Mouse (Mus musculus): ENCODE measurements at regions not wholly inside any gene's neighbourhood (a gene's known extent, or its start where the extent isn't known, plus 50 kb on each side); places are given as distances from the start of the nearest gene placed in this dataset.

- DNase-seq (ENCODE audit: low read depth, low spot score), result no peak
Observed at GRCm38 (mm10) chr15:88202736-88203135, 397.4 kb upstream of the Zdhhc25 start.

DNA sequence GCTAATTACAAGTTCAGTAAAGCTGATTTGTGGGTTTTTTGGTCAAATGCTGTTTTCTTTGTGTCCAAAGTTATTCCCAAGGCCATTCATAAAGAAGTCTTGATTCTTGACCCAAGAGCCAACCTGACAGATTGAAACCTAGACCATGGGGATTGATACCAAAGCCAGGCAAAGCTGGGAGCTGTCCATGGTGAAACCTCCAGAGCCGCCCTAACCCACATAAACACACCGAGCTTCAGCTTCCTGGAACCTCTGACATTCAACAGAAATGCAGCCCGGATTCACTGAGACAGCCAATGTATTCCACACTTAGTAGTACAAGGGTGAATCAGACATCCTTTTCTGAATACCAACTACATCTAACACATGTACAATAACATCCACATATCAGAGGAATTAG is 386.7 kb upstream of the Zdhhc25 start:
- no peak for DNase-seq (ENCODE audit: low read depth, low spot score)

- DNase-seq (ENCODE audit: low read depth, low spot score), result no peak
Observed at GRCm38 (mm10) chr15:88214286-88214685, 385.8 kb upstream of the Zdhhc25 start.

GRCm38 (mm10) chr15:88229456-88229855 is 370.6 kb upstream of the Zdhhc25 start:
- DNase-seq (ENCODE audit: low read depth, low spot score), result no peak

DNA sequence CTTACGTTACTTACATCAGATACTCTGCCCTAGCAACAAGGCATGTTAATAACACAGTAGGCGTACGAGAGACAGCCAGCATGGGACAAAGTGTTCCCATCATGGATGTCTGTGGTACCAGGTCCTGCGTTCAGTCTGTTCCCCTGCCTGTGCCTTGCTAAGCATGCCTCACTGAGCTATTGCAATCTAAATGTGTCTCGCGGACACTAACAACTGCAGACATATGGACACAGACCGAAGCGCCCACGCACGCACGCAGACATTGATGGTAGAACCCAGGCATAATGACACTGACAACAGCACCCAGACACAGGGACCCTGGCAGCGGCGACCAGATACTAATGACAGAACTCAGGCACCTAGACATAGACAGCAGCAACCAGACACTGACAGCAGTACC is 355.5 kb upstream of the Zdhhc25 start:
- no peak for DNase-seq (ENCODE audit: low read depth, low spot score)

DNA sequence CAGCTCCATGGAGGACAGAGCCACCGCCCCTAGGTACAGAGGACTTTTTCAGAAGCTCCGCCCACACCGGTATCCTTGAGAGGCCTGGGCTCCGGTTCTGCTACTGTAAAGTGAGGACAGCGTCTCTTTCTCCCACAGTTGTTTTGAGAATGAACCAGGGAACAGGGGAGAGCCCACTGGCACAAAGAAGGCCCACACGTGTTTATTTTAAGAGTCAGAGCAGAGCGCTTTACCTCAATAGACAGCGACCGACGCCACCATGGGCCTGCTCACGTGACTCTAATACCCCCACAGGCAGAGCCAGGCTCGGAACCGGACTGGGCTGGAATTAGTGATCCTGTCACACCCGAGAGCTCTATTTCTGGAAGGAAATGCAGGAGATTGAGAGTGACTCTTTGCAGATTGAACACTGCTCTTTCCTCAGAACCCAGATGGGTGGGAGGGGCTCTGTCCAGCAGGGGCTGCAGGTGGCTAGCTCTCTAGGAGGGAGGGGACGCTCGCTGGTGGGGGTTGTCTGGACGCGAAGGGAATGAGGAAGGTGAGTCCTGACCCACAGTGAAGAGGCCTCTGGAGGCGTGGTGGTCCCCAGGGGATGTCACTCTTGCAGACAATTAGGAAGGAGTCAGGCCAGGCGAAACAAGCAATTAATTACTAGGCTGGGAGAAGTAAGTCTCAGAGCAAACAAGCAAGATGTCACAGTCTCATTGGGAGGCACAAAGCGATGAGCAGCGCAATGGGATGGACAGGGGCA is 354.4 kb upstream of the Zdhhc25 start:
- no peak for DNase-seq (ENCODE audit: low read depth, low spot score)

DNA sequence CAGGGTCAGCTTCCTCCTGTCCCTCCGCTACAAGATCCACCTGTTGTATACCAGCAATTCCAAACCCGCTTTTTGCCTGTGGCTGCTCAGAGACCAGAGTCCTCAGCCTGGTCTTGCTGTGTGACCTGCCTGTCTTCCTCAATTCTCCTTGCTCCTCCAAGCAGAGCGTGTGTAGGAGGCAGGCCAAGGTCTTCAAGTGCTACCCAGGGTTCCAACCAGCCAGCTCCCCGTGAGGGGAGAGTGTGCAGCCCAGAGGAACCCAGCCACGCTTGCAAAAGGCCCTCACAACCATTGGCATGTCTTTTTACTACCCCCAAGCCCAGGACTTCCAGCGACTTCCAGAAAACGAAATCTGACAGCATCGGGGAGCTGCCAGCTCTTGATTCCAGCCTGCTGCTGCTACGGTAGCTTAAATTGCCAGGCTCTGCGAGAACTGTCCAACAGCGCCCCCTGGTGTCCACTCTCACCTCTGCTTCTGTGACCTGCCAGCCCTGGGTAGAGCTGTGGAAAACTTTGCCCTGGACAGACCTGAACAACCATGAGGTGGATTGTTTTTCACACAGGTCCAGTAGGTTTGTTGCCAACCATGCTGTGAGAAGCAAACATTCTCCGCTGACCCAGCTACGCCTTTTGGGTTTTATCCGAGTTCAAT is 352.0 kb upstream of the Zdhhc25 start:
- peak; percentile 3 for DNase-seq (ENCODE audit: low read depth, low spot score)

DNA sequence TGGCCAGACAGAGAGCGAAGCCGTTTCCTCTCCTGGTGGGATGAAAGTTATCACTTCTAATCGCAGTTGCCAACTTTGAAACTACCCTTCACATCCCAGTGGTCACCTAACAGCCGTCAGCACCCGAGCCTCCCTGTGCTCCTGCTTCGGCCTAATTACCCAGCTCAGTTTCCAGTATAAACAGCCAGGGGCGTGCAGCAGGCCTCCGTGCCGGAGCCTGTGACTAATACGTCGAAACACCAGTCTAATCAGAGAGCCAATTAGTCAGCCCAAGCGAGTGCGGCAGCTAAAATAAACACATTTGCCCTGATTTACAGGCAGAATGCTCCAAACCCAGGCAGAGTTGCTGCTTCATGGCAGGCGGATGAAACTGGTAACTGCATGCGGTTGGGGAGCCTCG is 312.1 kb upstream of the Zdhhc25 start:
- no peak for DNase-seq (ENCODE audit: low read depth, low spot score)

GRCm38 (mm10) chr15:88288696-88289095 is 311.4 kb upstream of the Zdhhc25 start:
- no peak for DNase-seq (ENCODE audit: low read depth, low spot score)

- DNase-seq (ENCODE audit: low read depth, low spot score), result no peak
Observed at GRCm38 (mm10) chr15:88290740-88291363, 309.2 kb upstream of the Zdhhc25 start.

DNA sequence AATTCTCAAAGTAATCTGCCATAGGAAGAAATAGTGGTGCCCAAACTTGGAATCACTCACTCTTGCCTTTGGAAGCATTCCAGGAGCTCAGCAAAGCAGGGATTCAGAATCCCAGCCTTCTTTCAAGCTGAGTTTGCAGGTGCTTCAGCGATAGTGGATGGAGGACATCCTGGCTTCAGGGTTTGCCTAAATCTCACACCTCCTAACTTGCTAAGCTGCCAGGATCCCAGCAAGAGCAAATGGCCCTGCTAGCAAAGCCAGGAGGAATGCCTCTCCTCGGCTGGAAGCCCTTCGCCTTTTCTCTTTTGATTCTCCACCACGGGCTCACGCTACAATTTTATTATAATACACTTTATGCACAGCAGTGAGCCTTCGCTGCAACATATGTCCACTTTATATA is 301.0 kb upstream of the Zdhhc25 start:
- DNase-seq (ENCODE audit: low read depth, low spot score), result no peak

- DNase-seq (ENCODE audit: low read depth, low spot score), result no peak
Observed at GRCm38 (mm10) chr15:88311158-88311557, 288.9 kb upstream of the Zdhhc25 start.

DNA sequence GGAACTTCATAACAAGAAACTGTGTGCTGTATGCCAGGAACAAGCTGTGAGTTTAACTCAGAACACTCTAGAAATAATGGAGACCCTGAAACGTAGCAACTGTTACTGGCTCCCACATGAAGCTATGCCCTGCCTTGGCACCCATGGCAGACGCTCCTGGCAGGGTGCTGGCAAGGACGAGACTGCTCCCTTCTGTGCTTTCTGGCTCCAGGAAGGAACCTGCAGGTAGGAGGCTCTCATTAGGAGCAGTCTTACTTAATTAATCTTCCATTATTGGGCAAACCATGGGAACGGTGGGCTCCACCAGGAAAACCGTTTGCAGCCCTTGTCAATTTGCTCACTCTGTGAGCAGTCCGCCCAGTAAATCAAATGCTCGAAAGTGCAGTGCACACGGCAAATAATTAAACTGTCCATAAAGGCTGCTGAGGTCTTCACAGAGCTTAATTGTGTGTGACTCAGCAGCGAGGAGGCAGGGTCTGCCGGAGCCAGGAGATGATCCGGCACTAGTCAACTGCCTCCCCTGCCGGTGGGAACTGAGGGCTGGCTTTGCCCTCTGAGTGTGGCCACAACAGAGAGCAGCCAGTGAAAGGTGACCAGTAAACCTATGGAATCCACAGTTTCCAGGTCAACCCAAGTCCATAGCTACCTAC is 285.2 kb upstream of the Zdhhc25 start:
- DNase-seq (ENCODE audit: low read depth, low spot score), result no peak

GRCm38 (mm10) chr15:88318048-88318447 is 282.1 kb upstream of the Zdhhc25 start:
- DNase-seq (ENCODE audit: low read depth, low spot score), result no peak

DNA sequence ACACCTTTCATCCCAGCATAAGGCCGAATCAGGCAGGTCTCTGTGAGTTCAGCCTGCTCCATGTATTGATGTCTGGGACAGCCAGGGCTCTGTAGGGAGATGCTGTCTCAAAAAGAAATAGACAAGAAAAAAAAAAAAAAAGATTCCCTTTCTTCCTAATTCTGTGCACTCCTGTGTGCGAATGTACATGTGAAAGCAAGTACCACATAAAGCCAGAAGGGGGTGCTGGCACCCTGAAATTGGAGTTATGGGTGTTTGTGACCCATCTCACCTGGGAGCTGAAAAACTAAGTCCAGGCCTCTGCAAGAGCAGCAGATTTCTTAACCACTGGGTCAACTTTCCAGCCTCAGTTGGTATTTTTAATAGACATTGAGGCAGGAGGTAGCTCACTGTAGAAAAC is 280.6 kb upstream of the Zdhhc25 start:
- DNase-seq (ENCODE audit: low read depth, low spot score), result no peak

DNA sequence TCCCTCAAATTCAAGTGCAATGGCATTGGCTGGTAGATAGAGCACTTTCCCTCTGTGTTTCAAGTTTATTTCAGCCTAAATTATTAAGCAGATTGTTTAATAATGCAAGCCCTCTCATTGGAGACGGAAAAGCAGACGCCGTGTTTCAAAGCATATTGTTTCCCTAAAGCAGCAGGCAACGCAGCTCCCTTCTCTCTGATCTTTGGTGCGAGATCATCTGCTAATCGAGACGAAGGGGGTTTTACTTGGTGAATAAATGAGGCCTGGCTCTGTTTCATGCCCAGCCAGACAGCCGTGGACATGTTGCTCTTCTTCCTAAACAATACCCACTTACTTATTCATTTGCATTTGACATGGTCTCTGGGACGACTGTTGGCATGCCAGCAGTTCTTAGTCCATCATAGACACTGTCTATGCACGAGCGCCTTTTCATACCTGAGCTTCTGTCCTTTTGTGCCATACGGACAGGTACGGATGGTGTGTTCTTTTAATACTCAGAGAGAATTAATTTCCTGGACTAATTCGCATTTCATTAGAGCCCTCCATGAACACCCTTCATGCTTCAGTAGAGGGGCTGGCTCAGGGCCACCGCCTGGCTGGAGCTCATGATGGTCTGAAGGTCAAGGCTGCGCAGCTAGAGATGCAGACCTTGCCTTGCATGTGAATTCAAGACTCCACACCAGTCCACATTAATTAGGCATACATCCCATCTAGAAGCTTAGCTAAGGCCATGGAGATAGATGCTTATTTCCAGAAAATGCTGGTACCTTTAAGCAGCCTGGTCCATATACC is 276.3 kb upstream of the Zdhhc25 start:
- no peak for DNase-seq (ENCODE audit: low read depth, low spot score)

- DNase-seq (ENCODE audit: low read depth, low spot score), result no peak
Observed at GRCm38 (mm10) chr15:88325108-88325507, 275.0 kb upstream of the Zdhhc25 start.

GRCm38 (mm10) chr15:88353206-88353605 is 246.9 kb upstream of the Zdhhc25 start:
- no peak for DNase-seq (ENCODE audit: low read depth, low spot score)

GRCm38 (mm10) chr15:88360375-88361035 is 239.6 kb upstream of the Zdhhc25 start:
- DNase-seq (ENCODE audit: low read depth, low spot score), result no peak

DNA sequence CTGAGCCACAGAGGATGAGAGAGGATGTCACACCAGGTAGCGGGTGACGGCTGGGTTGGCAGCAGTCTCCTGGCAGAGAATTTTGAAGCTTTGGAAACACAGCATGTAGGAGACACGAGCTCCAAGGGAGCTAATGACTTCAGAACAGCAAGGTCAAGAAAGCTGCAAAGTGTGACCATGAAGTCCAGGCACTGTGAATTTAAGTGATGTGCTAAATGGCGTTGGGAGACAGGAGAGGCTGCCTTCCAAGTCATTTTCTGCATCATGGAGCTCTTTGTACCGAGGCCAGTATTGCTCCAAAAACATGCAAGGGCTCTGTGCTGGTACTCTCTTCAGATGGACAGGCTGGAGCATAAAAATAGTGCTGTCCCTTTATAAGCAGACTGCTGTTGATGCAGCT is 238.8 kb upstream of the Zdhhc25 start:
- no peak for DNase-seq (ENCODE audit: low read depth, low spot score)

- DNase-seq (ENCODE audit: low read depth, low spot score), result no peak
Observed at GRCm38 (mm10) chr15:88362966-88363365, 237.1 kb upstream of the Zdhhc25 start.

Measured in c-Kit-negative CD71-positive TER-119-positive erythroid progenitor cells, embryonic 14.5 days (primary cell).